Mouse (Mus musculus) hindbrain, embryonic 14.5 days (tissue): Measurements from ENCODE around the gene Srsf6. TPM values are rescaled to one million over a fixed set of nuclear protein-coding genes. Genes with fewer than 3 reads are reported as not detected.

ENCODE experiments used
- ATAC-seq: fragments of 200-750 bp; cut with Nextera tagmentation; 2 replicates; pipeline ENCODE4 v1.8.0; 2017; ENCODE audit warnings: moderate number of reproducible peaks, mild to moderate bottlenecking, moderate TSS enrichment, moderate library complexity; ENCODE audit not compliant: low FRiP score
- DNase-seq: peaks from one replicate; pipeline ENCODE4 v3.0.0-alpha.2; 2015; ENCODE audit warnings: low spot score
- H3K27ac ChIP-seq: fragments of 300-500 bp; sonication (generic); 2 replicates; pipeline ENCODE4 v1.5.1; 2014; ENCODE audit warnings: mild to moderate bottlenecking, moderate library complexity
- H3K27me3 ChIP-seq: fragments of 300-500 bp; sonication (generic); 2 replicates; pipeline ENCODE4 v1.6.1; 2014; ENCODE audit warnings: mild to moderate bottlenecking, low read length, mixed read lengths; ENCODE audit not compliant: control insufficient read depth, insufficient read depth
- H3K36me3 ChIP-seq: fragments of 300-500 bp; sonication (generic); replicated peaks from 2 replicates; pipeline ENCODE4 v1.6.1; 2014; ENCODE audit not compliant: control insufficient read depth, insufficient read depth
- H3K4me1 ChIP-seq: fragments of 300-500 bp; sonication (generic); replicated peaks from 2 replicates; pipeline ENCODE4 v1.6.1; 2014; ENCODE audit warnings: antibody characterized with exemption, low read length, mixed read lengths; ENCODE audit not compliant: control insufficient read depth, insufficient read depth
- H3K4me2 ChIP-seq: fragments of 300-500 bp; sonication (generic); replicated peaks from 2 replicates; pipeline ENCODE4 v1.6.1; 2014; ENCODE audit warnings: mild to moderate bottlenecking, moderate library complexity
- H3K4me3 ChIP-seq: fragments of 300-500 bp; sonication (generic); replicated peaks from 2 replicates; pipeline ENCODE4 v1.5.1; 2014; ENCODE audit warnings: mild to moderate bottlenecking, low read length
- H3K9ac ChIP-seq: fragments of 300-500 bp; sonication (generic); 2 replicates; pipeline ENCODE4 v1.6.1; 2014
- H3K9me3 ChIP-seq: fragments of 300-500 bp; sonication (generic); 2 replicates; pipeline ENCODE4 v1.6.1; 2016; ENCODE audit warnings: low read length; ENCODE audit not compliant: control insufficient read depth
- WGBS: fragments of 180-500 bp; shearing (Covaris S2); extraction: QIAGEN DNeasy Blood & Tissue Kit; methylation state at CpG from one replicate; pipeline ENCODE4 v1.1.7; 2014; 5-methylcytosine and 5-hydroxymethylcytosine counted together
- polyA plus RNA-seq: library from polyadenylated mRNA; unstranded; fragments of >200 nt; fragmentation: Nextera tagmentation; extraction: Ambion mirVana; gene quantifications from 2 replicates; pipeline ENCODE4 v1.2.1, GENCODE M21; 2014

The Srsf6 gene
- polyA plus RNA-seq, 1 experiment from 2014 or later = 134 TPM

DNA sequence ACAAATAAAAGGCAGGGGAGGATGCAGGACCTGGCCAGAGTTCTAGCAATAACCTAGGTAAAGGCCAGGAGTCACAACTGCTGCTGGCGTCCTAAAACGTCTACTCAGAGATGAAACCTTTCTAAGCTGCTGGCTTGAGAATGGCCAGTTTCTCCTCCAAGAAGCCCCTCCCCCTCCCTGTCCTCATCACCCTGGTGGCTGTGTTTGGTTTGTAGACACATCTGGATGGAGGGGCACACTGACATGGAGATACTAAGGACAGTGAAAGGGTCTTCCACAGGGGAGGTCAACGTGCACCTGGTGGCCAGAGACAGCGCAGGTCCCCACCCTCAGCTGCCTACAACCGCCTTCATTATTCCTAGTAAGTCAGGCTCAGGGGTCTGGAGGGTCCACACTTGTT, 15.6 kb downstream of the Srsf6 start:
- Histone ChIP-seq H3K4me2 (no peak overlapping the region), H3K27ac (no peak overlapping the region), H3K9me3 (no peaks in the 10 kb centered on the region), H3K4me1 (peaks cover 8% of the 10 kb centered on the region), H3K27me3 (peaks cover 11% of the 10 kb centered on the region), H3K4me3 (no peak overlapping the region), H3K9ac (no peak overlapping the region), H3K36me3 (no peaks in the 10 kb centered on the region)
- ATAC-seq = no peak
- WGBS = 85% methylated on average over 5 of the region's 5 CpGs
- no peak for DNase-seq

DNA sequence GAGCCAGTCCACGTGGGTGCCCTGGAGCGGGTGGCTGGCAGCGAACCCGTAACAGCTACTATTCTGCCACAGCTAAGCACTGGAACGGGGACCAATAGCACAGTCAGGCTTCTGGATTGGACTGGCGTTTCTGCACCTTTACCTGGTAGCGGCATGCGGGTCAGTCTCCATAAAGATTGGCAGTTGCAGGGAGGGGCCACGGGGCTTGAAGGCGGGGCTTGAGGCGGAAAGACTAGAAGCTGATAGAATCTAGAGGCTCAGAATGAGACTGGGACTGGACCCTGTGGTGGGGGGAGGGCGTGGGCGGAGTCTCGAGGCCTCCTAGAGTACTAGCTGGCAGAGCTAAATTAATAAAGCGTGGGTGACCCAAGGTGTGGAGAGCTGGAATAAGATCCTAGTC, 16.4 kb downstream of the Srsf6 start:
- no peak for ATAC-seq
- Histone ChIP-seq H3K4me3 (peak overlapping the region; percentile 12), H3K27me3 (peaks cover 11% of the 10 kb centered on the region), H3K4me2 (peak overlapping the region; percentile 36), H3K4me1 (peaks cover 4% of the 10 kb centered on the region), H3K9ac (no peak overlapping the region), H3K36me3 (no peaks in the 10 kb centered on the region), H3K27ac (no peak overlapping the region), H3K9me3 (no peaks in the 10 kb centered on the region)
- no peak for DNase-seq
- 41% methylated on average over 15 of the region's 15 CpGs for WGBS

GRCm38 (mm10) chr2:162948221-162948620, 16.9 kb downstream of the Srsf6 start:
- DNase-seq (no peak), ATAC-seq (no peak)
- Histone ChIP-seq H3K4me3 (peak overlapping the region; percentile 12), H3K9ac (0 out of 2 replicates have a peak overlapping the region, but pooled peaks have one; percentile 6), H3K9me3 (no peaks in the 10 kb centered on the region), H3K27ac (no peak overlapping the region), H3K36me3 (no peaks in the 10 kb centered on the region), H3K4me2 (peak overlapping the region; percentile 36), H3K27me3 (peaks cover 11% of the 10 kb centered on the region), H3K4me1 (no peaks in the 10 kb centered on the region)
- 65% methylated on average over 14 of the region's 14 CpGs for WGBS

GRCm38 (mm10) chr2:162950776-162951175, 19.4 kb downstream of the Srsf6 start:
- DNase-seq = no peak
- H3K27me3 ChIP-seq = no peaks in the 10 kb centered on the region
- H3K4me1 ChIP-seq = no peaks in the 10 kb centered on the region
- no peak for ATAC-seq
- H3K9me3 ChIP-seq = no peaks in the 10 kb centered on the region
- no peak overlapping the region for H3K4me2 ChIP-seq
- H3K36me3 ChIP-seq = no peaks in the 10 kb centered on the region
- H3K9ac ChIP-seq = no peak overlapping the region
- H3K4me3 ChIP-seq = no peak overlapping the region
- WGBS = 92% methylated on average over 2 of the region's 2 CpGs
- H3K27ac ChIP-seq = no peak overlapping the region

GRCm38 (mm10) chr2:162956843-162957242, 25.5 kb downstream of the Srsf6 start:
- Histone ChIP-seq H3K36me3 (no peaks in the 10 kb centered on the region), H3K4me1 (no peaks in the 10 kb centered on the region), H3K4me2 (no peak overlapping the region), H3K27me3 (no peaks in the 10 kb centered on the region), H3K9me3 (no peaks in the 10 kb centered on the region), H3K4me3 (no peak overlapping the region), H3K27ac (no peak overlapping the region), H3K9ac (no peak overlapping the region)
- ATAC-seq (no peak), DNase-seq (no peak)
- WGBS = 95% methylated on average over 2 of the region's 2 CpGs

DNA sequence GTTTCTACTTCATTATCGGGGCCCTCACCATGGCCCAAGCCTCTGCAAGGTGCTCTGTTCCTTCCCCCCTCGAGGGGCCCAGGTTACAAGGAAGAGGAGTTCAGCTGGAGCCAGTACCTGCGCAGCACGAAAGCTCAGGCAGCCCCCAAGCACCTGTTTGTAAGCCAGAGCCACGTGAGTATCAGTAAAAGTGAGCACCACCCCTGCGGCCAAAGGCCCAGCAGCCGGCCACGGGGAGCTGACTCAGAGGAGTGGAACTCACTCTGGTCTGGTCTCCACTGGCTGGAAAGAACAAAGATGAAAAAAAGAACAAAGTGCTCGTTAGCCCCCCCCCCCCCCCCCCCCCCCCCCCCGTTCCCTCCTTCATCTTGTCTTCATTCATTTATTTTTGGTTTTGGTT, 30.0 kb downstream of the Srsf6 start:
- H3K36me3 ChIP-seq = no peaks in the 10 kb centered on the region
- DNase-seq (no peak), ATAC-seq (no peak)
- H3K9me3 ChIP-seq = no peaks in the 10 kb centered on the region
- H3K4me3 ChIP-seq = no peak overlapping the region
- 63% methylated on average over 8 of the region's 10 CpGs for WGBS
- H3K4me2 ChIP-seq = no peak overlapping the region
- no peak overlapping the region for H3K27ac ChIP-seq
- no peaks in the 10 kb centered on the region for H3K27me3 ChIP-seq
- no peaks in the 10 kb centered on the region for H3K4me1 ChIP-seq
- no peak overlapping the region for H3K9ac ChIP-seq

DNA sequence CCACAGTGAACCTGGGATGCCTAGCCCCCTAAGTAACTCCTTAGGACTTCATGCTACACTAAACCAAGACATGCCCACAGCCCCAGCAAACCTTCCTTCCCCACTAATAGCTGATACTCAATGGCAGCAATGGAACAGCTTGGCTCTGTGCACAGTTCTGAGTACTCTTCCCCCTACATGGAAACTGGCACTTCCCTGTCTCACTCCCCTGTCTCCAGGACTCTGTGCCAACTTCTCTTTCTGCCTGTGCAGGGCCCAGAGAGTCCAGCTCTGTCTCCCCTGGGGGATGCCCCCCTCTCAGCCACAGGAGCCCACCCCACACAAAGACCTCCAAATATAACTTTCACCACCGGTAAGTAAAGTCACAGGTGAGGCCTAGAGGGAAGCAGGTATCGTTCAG, 35.4 kb downstream of the Srsf6 start:
- Histone ChIP-seq H3K27ac (no peak overlapping the region), H3K4me1 (no peaks in the 10 kb centered on the region), H3K36me3 (no peaks in the 10 kb centered on the region), H3K9me3 (no peaks in the 10 kb centered on the region), H3K4me2 (no peak overlapping the region), H3K27me3 (no peaks in the 10 kb centered on the region), H3K4me3 (no peak overlapping the region), H3K9ac (no peak overlapping the region)
- ATAC-seq (no peak), DNase-seq (no peak)
- whole genome bisulfite sequencing = 86% methylated on average over 2 of the region's 2 CpGs

DNA sequence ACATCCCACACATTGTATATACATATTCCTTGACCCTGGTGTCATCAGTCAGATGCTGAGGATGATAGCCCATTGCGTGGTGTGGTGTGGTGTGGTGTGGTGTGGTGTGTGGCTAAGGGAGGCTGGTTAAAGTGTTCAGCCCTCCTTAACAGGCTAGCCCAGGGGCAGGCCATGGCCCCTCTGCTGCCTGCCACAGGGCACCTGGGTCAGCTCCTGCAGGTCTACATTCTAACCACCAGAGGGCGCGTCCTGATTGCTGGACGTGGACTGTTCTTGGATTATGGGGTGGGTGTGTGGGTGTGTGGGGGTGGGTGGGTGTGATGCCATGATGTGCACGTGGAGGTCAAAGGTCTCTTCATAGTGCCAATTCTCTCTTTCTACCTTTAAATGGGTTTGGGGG, 37.0 kb downstream of the Srsf6 start:
- no peak overlapping the region for H3K27ac ChIP-seq
- H3K36me3 ChIP-seq = no peaks in the 10 kb centered on the region
- no peak for ATAC-seq
- no peak overlapping the region for H3K9ac ChIP-seq
- H3K4me1 ChIP-seq = peaks cover 2% of the 10 kb centered on the region; the same call in 1 of the 2 replicates
- no peak overlapping the region for H3K4me2 ChIP-seq
- no peaks in the 10 kb centered on the region for H3K9me3 ChIP-seq
- 10% methylated on average over 5 of the region's 5 CpGs for WGBS
- no peaks in the 10 kb centered on the region for H3K27me3 ChIP-seq
- H3K4me3 ChIP-seq = no peak overlapping the region
- peak; percentile 35 for DNase-seq

DNA sequence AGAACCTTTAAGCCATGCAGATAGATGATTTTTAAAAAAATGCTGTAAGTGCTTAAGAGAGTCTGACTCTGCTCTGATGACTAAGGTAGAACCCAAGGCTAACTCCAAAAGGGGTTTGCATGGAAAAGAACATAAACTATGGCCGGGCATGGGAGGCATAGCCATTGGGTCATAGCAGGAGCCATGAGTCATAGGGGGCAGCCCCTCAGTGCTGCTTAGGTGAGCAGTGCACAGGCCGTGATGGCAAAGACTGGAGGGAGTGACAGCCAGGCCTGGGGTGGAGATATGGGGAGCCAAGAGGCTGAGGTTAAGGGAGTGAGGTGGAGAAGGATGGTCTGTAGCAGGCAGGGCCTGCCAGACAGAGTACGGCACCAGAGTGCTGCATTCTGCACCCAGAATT, 37.8 kb downstream of the Srsf6 start:
- H3K27ac ChIP-seq = no peak overlapping the region
- peaks cover 9% of the 10 kb centered on the region; the same call in 1 of the 2 replicates for H3K4me1 ChIP-seq
- H3K36me3 ChIP-seq = no peaks in the 10 kb centered on the region
- no peaks in the 10 kb centered on the region for H3K9me3 ChIP-seq
- H3K4me2 ChIP-seq = no peak overlapping the region
- 80% methylated on average over 3 of the region's 3 CpGs for WGBS
- no peak overlapping the region for H3K4me3 ChIP-seq
- H3K9ac ChIP-seq = no peak overlapping the region
- no peaks in the 10 kb centered on the region for H3K27me3 ChIP-seq
- no peak for ATAC-seq
- DNase-seq = no peak

GRCm38 (mm10) chr2:162970896-162971295, 39.6 kb downstream of the Srsf6 start:
- DNase-seq = no peak
- H3K9ac ChIP-seq = no peak overlapping the region
- H3K4me1 ChIP-seq = peaks cover 21% of the 10 kb centered on the region; the same call in 1 of the 2 replicates
- no peak overlapping the region for H3K4me3 ChIP-seq
- no peaks in the 10 kb centered on the region for H3K36me3 ChIP-seq
- no peaks in the 10 kb centered on the region for H3K27me3 ChIP-seq
- no peak overlapping the region for H3K27ac ChIP-seq
- no peak overlapping the region for H3K4me2 ChIP-seq
- 89% methylated on average over 6 of the region's 6 CpGs for WGBS
- no peak for ATAC-seq
- H3K9me3 ChIP-seq = no peaks in the 10 kb centered on the region
